Mouse (Mus musculus) left cerebral cortex, postnatal 36 days (tissue): Measurements from ENCODE around the gene Tnr. TPM values are rescaled to one million over a fixed set of nuclear protein-coding genes. Genes with fewer than 3 reads are reported as not detected.

Experiments used
- DNase-seq, 2 experiments: peaks; one replicate each; pipeline ENCODE4 v3.0.0; 2021 to 2022; ENCODE audit warnings: low spot score in 2 of 2, mixed read lengths in 1 of 2
- intact Hi-C: fragments of 180-260 bp; cut with DNase I; formaldehyde crosslinking; loops from one replicate; pipeline ENCODE4 v1.15.1; 2025
- total RNA-seq, 2 experiments: library from RNA; stranded (reverse); gene quantifications; 2 replicates each; pipeline ENCODE4 v1.2.3; 2021

The Tnr gene
- total RNA-seq, 2 experiments from 2014 or later = 124 to 141 TPM

- intact Hi-C loops = no loop called here
- DNase-seq = no peak
Measured at GRCm38 (mm10) chr1:159678221-159678935, 154.8 kb downstream of the Tnr start.

- intact Hi-C loops = no loop called here
Measured at GRCm38 (mm10) chr1:159681252-159681651, 157.7 kb downstream of the Tnr start.

GRCm38 (mm10) chr1:159686476-159687231 lies 163.1 kb downstream of the Tnr start:
- intact Hi-C loops = no loop called here
- DNase-seq = peak; percentile 39 to 46

More at GRCm38 (mm10) chr1:159681252-159681651, 157.7 kb downstream of the Tnr start:
- no peak for DNase-seq

GRCm38 (mm10) chr1:159696717-159697116 lies 173.1 kb downstream of the Tnr start:
- DNase-seq = no peak
- intact Hi-C loops = no loop called here

GRCm38 (mm10) chr1:159702038-159702437 lies 178.5 kb downstream of the Tnr start:
- intact Hi-C loops = no loop called here

GRCm38 (mm10) chr1:159704925-159705324 lies 181.4 kb downstream of the Tnr start:
- DNase-seq = no peak
- intact Hi-C loops = no loop called here

More at GRCm38 (mm10) chr1:159702038-159702437, 178.5 kb downstream of the Tnr start:
- DNase-seq = no peak

GRCm38 (mm10) chr1:159716301-159716700 lies 192.7 kb downstream of the Tnr start:
- intact Hi-C loops = no loop called here
- DNase-seq = no peak

GRCm38 (mm10) chr1:159717016-159717415 lies 193.4 kb downstream of the Tnr start:
- DNase-seq = peak; percentile 75 to 84
- intact Hi-C loops = no loop called here

GRCm38 (mm10) chr1:159723733-159724132 lies 200.2 kb downstream of the Tnr start:
- intact Hi-C loops = no loop called here
- no peak for DNase-seq

GRCm38 (mm10) chr1:159729270-159729669 lies 205.7 kb downstream of the Tnr start:
- no peak for DNase-seq
- intact Hi-C loops = no loop called here

- no peak for DNase-seq
Measured at GRCm38 (mm10) chr1:159730826-159731225, 207.3 kb downstream of the Tnr start.

GRCm38 (mm10) chr1:159735099-159735498 lies 211.5 kb downstream of the Tnr start:
- DNase-seq = no peak
- intact Hi-C loops = no loop called here

More at GRCm38 (mm10) chr1:159730826-159731225, 207.3 kb downstream of the Tnr start:
- intact Hi-C loops = no loop called here

GRCm38 (mm10) chr1:159739478-159739877 lies 215.9 kb downstream of the Tnr start:
- DNase-seq = peak; percentile 47 to 62
- intact Hi-C loops = no loop called here

GRCm38 (mm10) chr1:159741237-159742002 lies 217.9 kb downstream of the Tnr start:
- intact Hi-C loops = no loop called here
- DNase-seq = no peak

- intact Hi-C loops = no loop called here
- DNase-seq = no peak
Measured at GRCm38 (mm10) chr1:159742003-159742274, 218.4 kb downstream of the Tnr start.

- no peak for DNase-seq
- intact Hi-C loops = no loop called here
Measured at GRCm38 (mm10) chr1:159743744-159744253, 220.2 kb downstream of the Tnr start.

GRCm38 (mm10) chr1:159745311-159745710 lies 221.7 kb downstream of the Tnr start:
- no peak for DNase-seq
- intact Hi-C loops = no loop called here

- intact Hi-C loops = no loop called here
- DNase-seq = no peak
Measured at GRCm38 (mm10) chr1:159747969-159748368, 224.4 kb downstream of the Tnr start.

GRCm38 (mm10) chr1:159750411-159750810 lies 226.8 kb downstream of the Tnr start:
- intact Hi-C loops = no loop called here

GRCm38 (mm10) chr1:159750876-159751275 lies 227.3 kb downstream of the Tnr start:
- DNase-seq = no peak
- intact Hi-C loops = no loop called here

More at GRCm38 (mm10) chr1:159750411-159750810, 226.8 kb downstream of the Tnr start:
- DNase-seq = no peak
